Mouse (Mus musculus): Measurements from ENCODE around the gene Gtf2f2.

The Gtf2f2 gene
- long read RNA-seq, experiment 1, transcript Gtf2f2-201 (8 exons, 1,467 nt), result major isoform, 17 of 22 reads
- long read RNA-seq, experiment 1, partial matches to known transcripts, result 4 of 22 reads
- long read RNA-seq, experiment 1, other reads (novel, unspliced or antisense), result 1 of 22 reads
- long read RNA-seq, experiment 2, transcript Gtf2f2-201 (8 exons, 1,467 nt), result major isoform, 15 of 23 reads
- long read RNA-seq, experiment 2, partial matches to known transcripts, result 6 of 23 reads
- long read RNA-seq, experiment 2, other reads (novel, unspliced or antisense), result 2 of 23 reads

DNA sequence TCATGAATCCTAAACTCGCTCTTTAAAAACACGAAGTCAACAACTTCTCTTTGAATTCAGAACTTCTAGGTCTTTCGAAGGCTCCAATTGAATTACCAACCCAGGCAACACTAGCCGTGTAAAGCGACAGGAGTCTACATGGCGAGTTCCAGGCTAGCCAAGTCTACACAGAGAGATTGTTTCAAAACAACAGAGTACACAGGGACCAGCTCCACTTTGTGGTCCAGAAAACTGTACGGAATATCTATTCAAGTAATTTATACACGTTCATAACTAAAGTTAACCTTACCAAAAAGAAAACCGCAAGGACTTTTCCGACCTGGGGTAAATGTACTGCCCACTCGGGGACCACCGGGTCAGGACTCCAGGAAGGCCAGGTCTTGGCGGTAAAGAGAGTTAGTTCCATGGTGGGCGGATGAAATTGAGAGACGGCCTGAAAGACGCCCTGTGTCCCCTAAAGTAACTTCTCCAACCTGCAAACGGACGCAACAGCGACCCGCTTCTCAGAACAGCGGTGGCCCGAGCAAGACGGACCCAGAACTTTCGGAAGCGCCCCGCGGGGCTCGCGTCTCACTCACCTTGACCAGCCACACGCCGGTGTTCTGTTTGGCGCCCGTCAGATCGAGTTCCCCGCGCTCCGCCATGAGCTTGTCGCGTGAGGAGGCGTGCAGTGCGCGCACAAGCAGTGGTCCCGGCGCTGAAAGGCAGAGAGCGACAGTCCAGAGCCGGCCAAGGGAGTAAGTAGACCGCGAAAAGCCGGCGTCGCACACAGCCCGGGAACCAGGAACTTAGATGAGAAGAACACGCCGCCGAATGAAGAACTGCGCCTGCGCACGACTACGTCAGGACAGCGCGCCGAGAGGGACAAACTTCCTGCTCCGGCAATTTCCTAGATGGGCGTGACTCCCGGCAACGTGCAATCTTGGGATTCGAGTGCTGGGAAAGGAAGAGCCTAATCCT, at the start of gene Gtf2f2:
Gtf2f2 (minus strand) TSS at position 764 of the 960 bp plus-strand sequence.
- intact Hi-C loops (cut with DNase I), result no loop called here

DNA sequence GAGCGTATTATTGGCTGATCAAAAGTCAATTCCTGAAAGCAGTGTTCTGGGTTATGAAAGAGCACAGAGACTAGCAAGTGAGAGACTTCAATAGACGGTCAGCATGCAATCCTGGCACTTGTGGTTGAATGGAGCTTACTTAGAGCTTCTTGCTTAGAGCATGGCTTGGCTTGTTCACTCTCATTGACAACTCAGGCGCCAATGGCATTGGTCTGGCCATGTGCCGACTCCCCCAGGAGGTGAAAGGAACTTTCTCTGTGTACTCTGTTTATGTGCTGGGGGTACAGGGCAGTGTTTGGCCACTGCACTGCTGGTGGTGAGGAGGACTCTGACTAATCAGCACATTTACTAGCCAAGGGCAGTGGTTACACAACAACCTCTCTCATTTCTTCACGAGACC, 48.8 kb upstream of the Gtf2f2 start:
- intact Hi-C loops (cut with DNase I), result no loop called here

DNA sequence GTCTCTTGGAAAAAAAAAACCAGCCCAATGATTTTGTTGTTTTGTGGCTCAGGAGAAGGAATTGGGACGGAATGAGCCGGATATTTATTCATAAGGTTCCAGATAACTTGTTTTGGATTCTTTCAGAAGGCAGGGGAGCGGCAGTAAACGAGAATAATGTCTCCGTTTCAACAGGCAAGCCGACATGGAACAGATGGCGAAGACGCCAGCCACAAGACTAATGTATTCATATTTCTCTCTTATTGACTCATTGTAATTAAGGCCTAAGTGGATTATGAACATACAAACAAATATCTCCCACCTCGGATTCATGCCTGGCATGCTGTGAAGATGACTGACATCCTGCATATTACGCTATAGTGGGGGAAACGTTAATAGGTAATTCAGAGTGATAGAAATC, 43.1 kb upstream of the Gtf2f2 start:
- intact Hi-C loops (cut with DNase I), result no loop called here

DNA sequence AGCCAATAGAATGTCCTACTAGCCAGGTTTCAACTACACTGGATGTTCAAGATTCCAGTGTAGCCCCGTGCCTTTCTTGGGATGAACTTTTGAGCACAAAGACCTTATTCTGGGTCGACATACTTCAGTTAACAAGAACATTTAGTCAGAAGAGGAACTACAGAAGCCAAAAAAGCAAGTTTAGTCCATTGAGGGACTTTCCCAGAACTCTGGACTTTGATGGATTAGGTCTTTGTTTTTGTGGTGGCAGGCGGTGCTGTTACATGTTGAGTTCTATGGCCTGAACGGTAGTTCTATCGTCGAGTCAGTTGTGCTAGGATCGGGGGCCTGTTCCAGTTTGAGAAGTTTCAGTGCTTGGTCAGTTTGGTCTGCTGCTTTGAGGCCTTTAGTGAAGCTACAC, 41.3 kb upstream of the Gtf2f2 start:
- intact Hi-C loops (cut with DNase I), result no loop called here

DNA sequence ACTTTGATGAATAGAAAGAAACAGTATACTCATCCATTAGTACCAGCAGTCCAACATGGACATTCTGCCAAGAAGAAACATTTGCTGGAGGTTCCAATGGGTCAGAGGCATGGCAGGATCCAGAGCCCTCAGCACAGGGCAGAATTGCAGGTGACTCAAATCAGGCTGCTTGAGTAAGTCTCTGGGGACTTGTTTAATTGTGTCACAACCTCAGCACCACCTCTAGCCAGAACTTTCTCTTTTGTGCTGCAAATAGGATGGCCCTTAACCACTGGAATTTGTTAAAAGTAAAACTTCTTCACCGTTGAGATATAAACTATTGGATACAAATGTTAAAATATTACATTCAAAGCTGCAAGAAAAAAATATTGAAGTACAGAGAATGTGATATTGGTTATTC, 35.1 kb upstream of the Gtf2f2 start:
- intact Hi-C loops (cut with DNase I), result no loop called here

DNA sequence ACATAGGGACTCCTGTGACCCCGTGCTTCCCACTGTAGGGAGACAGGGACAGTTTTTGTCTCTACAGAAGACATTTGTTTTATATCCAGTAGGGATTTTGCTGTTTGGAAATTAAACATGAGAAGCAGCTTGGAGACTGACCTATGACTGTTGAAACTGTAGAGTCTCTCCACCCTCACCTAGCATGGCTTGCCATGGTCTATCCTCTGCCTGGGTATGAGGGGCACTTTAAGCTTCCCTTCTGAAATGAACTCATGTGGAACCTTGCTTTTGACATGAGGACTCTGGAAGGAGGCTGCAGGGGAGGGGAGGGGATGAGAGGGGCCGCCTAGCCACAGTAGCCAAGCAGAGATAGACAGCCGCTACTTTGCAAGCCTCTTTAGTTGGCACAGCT, 33.5 kb upstream of the Gtf2f2 start:
- intact Hi-C loops (cut with DNase I), result no loop called here

DNA sequence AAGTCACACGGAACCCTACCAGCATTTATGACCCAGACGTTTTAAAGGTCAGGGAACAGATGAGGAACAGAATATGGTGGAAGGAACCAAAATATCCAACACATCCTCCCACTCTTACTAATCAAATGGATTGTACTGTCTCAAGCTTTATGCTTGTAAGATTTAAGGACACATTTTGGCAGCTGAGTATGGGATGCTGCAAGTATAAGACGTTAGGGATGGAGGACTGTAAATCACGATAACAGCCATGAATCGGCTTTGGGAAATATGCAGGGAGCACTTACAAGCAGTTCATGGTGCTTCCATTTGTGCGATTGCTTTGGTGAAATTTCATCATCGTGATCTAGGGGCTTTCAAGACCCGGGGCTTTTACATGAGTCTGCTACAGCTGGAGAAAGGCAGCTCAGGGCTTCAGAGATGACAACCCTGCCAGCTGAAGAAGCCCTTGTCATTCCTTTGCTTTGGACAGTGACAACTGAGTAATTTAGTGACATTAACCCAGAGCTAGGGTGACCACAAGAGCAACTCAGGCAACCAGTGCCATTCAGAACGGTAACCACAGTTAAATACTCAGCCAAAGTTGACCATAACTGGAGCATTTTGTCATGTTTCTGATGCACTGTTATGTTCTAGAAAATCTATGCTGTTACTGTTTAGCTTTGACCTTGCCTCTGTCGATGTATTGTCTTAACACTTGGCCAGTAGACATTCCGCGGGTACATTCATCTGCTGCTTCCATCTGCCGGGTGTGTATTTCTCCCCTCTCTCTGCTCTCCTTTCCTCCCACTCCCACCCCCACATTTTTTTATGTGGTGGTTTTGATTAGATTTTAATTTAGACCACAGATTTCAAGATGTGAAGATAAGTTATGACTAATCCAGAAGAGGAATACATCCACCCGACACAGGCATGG, 32.8 kb upstream of the Gtf2f2 start:
- intact Hi-C loops (cut with DNase I), result no loop called here

DNA sequence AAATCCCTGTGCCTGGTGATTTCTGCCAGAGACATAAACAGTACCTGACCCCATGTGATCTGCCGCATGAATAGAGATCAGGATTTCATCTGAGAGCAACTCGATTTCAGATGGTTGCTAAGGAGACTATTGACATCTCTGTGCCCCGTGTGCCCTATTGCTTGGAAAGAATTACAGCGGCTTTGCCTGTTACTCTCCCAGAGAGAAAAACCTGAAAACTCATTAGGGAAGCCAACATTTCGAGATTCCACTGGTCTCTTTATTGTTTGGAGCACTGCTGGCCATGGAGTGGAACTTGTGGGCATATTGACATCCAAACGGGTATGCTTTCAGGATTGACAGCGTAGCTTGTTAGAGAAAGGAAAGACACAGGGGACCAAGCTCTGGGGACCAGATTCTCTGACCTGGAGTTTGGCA, 22.6 kb upstream of the Gtf2f2 start:
- intact Hi-C loops (cut with DNase I), result no loop called here

DNA sequence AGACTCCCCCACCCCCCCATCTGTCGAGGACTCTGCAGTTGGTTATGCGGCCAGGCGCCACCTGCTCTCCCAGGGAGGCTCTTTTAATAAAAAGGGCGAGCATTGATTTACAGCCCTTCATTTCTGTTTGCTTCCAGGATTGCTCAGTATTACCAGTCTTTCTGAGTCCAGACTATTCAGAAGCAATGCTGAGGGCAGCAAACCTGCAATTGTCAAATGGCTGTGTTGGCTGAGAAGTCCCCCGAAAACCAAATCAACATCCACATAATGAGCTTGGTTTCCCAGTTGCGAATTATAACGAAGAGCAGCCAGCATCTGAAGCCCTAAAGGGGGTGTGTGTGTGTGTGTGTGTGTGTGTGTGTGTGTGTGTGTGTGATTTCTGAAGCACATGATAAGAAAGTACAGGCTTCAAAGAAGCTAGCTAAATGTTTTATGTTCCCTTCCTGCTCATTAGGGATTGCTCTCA, 22.0 kb upstream of the Gtf2f2 start:
- intact Hi-C loops (cut with DNase I), result no loop called here

DNA sequence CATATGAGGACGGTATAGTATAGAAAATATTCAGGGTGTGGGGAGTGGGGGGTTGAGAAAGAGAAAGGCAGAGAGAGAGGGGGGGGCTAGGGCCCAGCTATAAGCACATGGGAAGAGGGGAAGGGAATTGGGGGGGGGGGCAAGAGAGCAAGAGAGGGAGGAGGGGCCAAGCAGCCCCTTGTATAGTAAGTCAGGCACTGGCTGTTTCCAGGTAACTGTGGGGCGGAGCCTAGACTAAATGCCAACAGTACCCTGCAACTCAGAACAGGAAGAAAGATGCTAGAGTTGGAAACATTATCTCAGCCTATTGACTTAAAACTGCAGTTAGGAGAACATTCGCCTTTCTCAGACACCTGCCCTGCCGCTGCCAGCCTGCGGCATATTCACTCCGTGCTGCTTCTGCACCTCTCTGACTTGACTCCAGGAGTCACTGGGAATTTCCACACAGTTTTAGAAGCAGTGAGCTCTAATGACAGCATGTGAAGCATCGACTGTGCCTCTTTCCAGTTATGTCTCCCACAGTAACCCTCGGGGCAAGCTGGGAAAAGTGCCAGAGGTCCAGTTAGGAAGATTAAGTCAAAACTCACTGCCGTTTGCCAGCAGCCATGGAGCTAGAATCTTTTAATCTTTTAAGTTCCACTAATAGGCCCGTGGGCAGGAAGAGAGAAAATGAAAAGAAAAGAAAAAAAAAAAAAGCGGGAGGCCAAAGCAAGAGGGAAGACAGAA, 20.6 kb upstream of the Gtf2f2 start:
- intact Hi-C loops (cut with DNase I), result no loop called here

DNA sequence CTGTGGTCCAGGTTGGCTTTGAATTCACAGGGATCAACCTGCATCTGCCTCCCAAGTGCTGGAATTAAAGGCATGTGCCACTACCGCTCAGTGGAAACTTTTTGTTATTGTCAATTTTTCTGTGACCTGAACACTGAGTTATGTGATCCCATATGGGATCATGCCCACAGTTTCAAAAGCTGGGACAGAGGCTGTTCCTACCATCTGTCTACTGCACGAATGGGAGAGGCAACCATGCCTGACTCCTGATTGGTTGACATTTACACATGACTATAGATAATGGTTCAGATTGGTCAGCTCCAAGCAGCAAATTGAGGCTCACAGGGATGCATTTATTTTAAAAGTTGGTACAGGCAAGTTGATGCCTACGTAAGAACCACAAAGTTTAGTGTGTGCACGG, 14.0 kb upstream of the Gtf2f2 start:
- intact Hi-C loops (cut with DNase I), result no loop called here

DNA sequence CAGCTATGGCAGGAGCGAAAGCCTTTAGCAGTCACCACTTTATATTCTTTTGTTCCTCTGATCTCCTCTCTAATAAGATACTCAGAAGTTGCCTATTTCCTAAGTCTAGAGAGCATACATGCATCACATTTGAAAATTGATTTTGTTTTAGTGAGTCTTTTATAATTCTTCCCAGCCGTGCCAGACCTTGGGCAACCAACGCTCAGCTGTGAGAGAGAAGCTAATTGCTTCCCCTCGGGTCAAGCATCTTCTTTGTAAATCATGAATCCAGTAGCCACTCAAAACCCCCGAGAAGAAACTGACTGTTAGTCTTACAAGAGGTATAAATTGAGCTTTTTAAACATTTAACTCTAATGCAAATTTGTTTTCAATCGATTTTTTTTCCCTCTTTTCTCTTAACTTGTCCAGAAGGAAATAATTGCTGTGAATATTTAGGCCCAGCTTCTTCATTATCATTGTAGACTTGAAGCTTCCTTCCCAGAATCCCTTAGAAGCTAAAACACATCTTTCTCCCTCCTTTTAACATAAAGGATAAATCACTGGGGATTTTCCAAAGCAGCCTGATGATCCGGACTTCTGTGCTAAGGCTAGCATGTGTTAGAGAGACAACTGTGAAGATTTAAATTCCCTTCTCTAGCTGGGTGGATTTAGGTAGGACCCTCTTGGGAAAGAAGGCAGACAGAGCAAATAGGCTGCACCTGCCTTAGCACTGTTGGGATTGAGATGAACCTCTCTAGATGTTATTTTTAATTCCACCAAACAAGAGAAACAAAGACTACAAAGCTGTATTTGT, 10.5 kb upstream of the Gtf2f2 start:
- intact Hi-C loops (cut with DNase I), result no loop called here

DNA sequence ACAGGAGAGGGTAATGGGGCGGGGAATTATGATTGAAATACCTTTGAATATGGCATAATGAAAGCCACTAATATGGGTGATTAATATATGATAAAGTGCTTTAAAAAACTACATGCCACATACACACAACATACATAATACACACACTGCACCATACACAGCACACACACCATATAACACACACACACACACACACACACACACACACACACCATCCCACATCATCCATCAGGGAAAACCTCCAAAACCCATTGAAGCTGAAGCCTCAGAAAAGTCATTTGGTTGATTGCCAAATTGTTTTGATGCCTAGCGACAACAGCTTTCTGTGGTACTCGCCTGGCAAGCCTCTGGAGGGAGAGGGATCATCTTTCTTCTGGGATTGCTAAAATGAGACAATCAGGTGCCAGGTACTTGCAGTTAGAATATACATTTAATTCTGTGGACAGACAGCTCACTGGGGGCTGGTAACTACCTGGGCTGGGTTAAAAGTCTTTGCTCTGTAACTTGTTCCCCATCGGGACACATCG, 9.7 kb upstream of the Gtf2f2 start:
- intact Hi-C loops (cut with DNase I), result no loop called here

DNA sequence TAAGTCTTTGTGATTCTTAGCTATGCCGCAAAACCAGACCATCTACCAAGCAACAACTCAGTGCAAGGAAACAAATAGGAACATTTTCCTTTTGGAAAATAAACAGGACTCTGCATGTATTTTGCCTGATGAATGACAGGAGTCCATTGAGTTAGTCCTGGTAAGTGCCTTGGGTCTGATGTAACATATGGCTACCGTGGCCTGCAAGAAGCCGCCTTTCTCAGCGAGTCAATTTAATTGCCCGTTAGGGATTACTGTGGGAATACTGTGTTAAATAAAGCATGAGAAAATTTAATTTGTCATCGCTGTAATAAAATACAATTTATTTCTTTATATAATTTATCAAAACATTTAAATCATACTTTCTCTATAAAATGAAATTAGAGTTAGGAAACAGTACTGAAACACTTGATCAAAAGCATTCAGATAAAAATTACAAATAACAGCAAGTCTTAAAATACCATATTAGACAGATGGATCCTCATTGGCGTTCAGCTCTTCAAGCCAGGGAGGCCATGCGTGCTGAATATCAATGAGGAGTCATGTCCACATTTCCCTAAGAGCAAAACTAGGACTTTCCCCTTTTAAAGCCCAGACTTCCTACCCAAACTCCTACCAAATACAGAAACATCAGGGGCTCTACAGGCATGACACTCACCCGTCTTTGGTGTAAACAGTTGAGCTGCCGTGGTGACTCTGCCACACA, 7.3 kb upstream of the Gtf2f2 start:
- intact Hi-C loops (cut with DNase I), result no loop called here

DNA sequence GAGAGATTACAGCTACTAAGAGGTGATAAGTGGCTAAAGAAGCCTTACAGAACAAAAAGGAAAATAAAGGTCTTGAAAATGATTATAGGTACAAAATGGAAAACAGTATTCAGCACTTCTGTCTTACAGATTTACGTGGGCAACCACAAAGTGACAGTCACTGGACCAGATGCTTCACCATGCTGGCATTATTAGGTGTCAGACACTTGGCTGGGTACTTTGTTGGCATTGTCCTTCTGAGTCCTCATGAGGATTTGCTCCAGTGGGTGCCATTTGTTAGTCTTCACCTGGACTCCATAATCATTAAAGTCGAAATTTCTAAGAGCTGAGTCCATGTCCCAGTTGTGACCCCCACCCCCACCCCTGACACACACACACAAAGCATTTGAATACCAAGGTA, 3.7 kb upstream of the Gtf2f2 start:
- intact Hi-C loops (cut with DNase I), result no loop called here

DNA sequence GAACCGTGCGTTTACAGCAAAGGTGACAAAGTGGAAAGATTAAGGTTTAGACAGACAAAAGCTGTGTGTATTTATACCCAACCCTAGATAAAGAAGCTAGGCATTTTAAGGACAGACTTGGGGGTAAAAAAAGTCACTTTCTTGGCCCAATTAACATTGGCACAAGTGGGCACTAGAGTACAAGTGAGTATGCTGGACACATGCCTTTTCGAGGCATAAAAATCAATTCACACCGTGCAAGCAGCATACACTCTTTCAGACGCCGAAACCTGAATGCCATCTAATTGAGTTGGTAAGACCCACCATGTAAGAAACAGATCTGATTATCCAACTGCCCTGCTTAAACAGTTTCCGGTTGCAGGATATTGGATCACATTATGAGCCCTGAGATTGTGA, 395 bp upstream of the Gtf2f2 start:
- intact Hi-C loops (cut with DNase I), result no loop called here

DNA sequence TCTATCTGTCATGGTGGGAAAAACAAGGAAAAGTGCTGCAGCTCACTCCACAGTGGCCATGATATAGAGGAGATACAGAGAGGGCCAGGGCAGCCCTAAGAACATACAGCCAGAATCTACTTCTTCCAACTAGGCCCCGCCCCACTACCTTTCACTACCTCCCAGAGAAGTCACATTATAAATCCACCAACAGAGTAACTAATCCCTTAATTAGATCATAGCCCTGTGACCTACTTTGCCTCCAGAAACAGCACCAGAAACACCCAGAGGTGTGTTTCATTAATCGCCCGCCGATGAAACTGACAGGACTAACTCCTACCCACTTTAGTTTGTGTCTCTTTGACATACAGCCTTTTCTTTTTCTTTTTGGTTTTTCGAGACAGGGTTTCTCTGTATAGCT, 1.5 kb downstream of the Gtf2f2 start:
- intact Hi-C loops (cut with DNase I), result no loop called here

DNA sequence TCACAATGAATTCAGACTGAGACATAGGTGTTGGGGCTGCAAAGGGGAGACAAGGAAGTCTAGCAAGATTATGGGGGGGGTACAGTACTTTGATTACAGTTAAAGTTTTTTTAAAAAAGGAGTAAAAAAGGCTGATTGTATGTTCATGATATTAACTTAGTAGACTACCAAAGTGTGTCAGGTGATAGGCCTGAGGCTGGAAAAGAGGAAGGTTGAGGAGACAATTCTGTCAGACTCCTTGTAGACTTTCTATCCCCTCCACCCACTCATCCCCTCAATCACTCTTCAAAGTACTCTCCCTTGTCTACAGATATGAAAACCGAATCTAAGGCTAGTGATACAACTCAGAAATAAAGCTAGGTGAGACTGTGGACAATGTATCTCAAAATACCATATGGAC, 2.5 kb downstream of the Gtf2f2 start:
- intact Hi-C loops (cut with DNase I), result no loop called here

DNA sequence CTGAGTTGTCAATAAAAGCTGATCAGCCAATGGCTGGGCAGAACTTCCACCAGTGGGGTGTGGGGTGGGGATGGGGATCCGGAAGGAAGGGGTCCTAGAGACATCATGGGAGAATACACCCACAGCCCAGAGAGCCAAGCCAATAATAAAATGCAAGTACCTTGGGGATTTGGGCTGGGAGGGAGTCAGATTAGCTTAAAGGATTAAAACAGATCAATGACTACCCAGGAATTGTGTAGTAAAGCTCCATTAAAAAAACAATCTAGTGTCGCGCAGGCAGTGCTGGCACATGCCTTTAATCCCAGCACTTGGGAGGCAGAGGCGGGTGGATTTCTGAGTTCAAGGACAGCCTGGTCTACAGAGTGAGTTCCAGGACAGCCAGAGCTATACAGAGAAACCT, 5.7 kb downstream of the Gtf2f2 start:
- intact Hi-C loops (cut with DNase I), result no loop called here
